Mouse (Mus musculus) embryo, embryonic 11.5 days (tissue): Measurements from ENCODE around the gene Gmeb1.
"Not testable (repeated sequence)": the region's sequence is repeated elsewhere in the genome, so short reads cannot be mapped to it uniquely, and the experiment has no call there.

Source experiments
- DNase-seq: peaks from one replicate; pipeline ENCODE4 v3.0.0-alpha.2; 2012; ENCODE audit warnings: low read depth, low spot score

Gene Gmeb1

DNA sequence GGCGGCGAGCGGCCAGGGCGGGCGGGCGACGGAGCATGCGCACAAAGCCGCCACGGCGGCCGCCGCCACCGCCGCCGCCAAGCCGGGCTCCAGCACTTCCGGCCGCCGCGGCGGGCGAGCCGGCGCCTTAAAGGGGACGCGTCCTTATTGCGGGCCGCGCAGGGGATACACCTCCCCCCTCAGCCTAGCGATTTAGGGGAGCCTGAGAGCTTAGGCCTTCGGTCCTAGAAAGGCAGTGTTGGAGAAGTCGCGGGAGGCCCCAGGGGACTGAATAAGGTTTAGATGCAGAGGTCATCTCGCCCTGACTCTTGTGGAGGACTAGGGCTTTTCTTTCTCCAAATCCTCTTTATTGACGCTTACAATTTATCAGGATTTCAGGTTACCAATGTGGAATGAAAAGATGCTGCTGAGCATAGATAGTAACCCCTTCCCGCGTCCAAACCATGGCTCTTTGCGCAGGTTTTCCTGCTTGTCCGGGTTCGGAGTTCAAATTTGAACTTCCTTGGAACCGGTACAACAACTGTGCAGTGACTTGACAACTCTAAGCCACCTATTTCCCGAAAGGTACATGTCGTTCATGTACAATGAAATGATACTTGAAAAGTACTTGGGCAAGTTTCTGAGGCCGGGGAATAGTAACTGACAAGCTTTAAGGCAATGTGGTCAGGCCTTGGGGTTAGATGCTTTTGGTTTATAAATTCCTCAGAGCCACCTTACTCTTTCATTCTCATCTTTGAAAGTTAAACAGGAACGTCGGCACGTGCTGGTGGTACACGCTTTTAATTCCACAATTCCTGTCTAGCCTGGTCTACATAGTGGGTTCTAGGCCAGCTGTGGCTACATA is at the start of gene Gmeb1:
Gmeb1 (minus strand) TSS at position 89 of the 844 bp plus-strand sequence.
- no peak for DNase-seq

DNA sequence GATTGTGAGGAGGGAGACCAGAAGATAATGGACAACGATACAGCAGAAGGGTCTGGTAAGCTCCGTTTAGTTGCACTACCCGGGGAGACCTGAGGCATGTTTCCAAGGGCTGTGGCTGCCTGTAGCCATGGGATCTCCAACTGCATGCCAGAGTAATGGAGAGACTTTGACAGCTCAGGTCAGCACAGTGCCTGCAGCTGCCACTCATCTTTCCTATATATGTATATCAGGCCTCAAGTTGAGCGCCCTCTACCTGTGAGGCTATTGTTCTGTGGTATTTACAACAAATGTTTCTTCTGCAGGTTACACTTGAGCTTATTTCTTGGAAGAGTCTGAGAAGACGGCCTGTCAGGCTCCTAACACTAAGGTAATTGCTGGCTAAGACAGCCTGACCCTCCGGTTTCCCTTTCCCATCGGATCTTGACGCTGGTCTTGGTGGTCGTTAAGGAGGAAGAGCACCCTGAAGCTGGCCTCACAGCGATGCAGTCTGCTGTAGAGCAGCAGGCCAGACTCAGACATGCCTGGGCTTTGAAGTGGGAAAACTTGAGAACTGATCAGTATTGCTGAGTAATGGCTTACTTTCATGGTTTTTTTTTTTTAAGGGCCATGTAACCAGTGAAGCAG is 48.6 kb upstream of the Gmeb1 start:
- DNase-seq = no peak

DNA sequence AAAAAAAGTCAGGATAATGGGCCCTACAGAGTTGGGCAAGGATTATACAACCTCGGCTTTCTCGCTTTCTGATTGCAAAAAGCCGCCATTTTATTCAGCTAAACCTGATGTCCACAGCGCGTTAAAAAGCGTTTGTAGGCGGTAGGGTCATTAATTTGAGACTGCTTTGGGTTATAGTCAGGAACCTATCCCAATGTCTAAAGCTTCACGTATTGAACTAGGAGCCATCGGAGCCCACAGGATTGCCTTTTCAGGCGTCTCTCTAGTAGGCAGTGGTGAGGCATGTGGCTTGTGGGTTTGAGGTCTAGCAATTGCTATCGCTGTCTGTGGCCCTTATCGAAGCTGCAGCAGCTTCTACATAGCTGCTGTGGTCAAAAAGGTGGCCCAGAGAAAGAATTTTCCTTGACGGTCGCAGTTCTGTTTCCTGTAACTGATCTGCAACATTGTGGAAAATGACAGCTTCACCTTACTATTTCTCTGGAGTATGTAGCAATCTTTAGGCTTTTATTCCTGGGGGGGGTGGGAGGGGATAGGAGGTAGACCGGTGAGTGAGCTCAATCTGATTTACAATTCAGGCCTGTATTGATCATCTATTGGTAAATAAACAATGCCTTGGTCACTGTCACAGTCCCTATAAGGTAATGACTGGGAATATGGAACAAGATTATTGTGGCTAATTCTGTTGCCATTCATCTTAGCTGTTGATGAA is 47.9 kb upstream of the Gmeb1 start:
- DNase-seq = no peak

DNA sequence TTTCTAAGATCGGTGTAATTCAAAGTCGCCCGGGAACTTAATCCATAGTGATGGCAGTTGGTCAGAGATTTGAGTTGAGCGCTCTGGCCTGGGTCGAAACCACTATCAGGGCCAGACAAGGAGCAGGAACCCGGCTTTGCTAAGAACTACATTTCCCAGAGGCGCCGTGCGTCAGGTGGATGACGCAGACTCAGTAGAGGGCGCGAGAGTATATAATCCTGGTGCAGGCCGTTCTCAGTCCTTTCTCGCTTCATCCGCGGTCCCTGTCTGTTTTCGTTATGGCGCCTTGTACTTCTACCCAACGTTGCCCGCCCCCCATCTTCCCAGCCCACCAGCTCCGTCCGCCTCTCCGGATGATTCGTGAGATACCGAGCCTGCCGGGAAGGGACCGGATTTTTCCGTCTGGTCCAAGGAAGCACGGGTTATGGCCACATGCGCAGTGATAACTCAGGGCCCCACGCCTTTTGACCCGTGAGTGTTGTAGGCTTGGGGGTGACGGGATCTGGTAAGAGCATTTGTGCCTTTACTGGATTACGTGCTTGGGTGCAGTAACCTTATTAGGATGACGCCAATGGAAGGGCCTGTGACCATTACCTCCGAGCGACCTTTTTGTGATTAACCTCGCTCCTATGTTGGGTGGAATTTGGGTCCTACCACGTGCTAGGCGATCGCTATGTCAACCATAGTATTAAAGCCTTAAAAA is 47.2 kb upstream of the Gmeb1 start:
- peak; percentile 84 for DNase-seq

DNA sequence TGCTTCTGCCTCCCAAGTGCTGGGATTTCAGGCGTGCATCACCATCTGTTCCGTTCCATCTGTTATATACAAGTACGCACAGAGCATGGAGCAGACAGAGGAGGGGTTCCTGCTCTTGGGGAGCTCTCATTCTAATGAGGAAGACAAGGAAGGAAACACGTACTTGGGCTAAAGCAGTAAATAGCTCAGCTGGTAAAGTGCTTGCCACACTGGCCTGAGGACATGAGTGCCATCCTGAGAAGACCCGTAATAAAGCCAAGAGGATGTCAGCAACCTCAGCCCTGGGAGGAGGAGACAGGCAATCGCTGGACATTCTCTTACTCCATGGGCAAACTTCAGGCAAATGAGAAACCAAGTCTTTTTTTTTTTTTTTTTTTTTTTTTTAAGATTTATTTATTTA is 44.6 kb upstream of the Gmeb1 start:
- no peak for DNase-seq

DNA sequence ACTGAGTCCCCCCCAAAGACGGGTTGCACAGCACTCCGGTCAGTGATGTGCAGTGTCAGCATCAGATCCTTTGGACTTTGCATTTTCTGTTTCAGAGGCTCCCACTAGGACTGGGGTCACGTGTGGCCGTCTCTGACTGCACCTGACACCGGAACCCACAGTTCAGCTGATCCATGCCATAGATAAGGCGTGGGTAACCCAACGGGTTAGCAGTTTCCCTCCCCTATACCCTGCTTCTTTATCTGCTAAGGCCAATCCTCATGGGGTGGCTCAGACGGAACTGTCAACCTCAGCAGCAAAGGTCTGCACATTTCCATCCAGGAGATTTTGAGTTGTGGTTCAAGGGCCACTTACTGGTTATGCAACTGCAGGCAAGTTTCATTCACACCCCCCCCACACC is 43.9 kb upstream of the Gmeb1 start:
- DNase-seq = no peak

DNA sequence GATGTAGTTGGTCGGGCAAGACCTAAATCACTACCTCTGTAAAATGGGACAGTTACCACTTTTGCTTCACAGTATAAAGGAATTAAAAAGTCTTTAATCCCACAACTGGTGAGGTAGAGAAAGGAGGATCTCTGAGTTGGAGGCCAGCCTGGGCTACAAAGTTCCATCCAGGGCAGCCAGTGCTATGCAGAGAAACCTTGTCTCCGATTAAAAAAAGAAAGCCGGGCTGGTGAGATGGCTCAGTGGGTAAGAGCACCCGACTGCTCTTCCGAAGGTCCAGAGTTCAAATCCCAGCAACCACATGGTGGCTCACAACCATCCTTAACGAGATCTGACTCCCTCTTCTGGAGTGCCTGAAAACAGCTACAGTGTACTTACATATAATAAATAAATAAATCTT is 42.1 kb upstream of the Gmeb1 start:
- not testable (repeated sequence) for DNase-seq

DNA sequence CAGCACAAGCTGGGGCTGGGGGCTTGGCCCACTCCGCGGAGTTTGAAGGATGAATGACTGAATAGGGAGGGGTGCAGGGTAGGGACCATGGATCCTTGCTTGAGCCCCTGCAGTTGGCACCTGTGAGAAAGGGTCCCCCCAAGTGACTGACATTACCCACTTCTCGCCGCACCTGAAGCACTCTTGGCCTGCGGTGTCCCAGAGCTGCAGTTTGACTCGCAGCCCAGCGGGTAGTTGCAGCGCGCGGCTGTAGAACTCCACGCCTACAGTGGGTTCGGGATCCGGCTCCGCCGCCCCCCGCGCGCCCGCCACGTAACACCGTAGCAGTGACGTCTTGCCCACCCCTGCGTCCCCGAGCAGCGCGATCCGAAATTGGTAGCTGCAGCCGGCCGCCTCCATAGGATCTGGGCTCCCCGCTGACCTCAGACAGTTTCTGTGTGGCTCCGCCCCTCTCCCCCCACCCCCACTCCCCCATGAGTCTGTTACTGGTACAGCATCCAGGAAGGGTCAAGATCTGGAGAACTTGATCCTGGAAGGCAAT is 41.6 kb upstream of the Gmeb1 start, which contains the start of gene Rab42:
Rab42 (minus strand) TSS at position 447 of the 541 bp plus-strand sequence.
- DNase-seq = no peak

DNA sequence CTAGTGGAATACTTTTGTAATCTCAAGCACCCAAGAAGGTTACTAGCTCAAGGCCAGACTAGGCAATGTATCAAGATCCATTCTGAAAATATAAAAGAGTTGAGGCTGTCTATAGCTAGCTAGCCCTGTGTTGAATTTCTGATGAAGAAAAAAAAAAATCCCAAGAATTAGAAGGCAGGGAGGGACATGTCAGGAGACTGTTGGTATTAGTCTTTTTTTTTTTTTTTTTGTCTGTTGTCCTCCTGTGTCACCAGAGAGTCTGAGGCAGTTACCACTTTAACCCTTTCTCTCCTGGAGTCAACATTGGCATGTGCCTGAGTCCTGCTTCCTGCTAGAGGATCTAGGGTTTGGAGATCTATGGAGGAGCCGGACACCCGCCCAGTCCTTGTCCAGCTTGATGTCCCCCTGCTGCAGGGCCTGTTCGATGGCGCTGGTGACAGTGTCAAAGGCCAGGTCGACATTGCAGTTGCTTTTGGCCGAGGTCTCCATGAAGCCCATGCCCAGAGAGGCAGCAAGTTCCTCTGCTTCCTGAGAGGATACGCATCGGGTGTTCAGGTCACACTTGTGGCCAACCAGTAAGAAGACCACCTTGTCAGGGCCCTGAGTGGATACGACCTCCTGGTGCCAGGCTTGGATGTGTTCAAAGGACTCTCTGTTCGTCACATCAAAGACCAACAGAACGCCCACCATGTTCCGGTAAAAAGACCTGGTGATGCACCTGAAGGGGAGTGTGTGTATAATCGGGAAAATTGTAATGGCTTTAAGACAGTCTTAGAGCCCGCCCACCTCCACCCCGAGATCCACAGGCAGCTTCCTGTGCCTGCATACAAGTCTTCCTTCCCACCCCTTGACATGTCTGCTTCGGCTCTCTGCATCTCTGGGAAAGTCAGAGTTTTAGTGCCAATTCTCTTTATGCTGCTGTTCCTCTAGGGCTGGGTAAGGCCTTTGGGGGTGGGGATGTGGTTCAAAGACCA is 40.9 kb upstream of the Gmeb1 start:
- DNase-seq = no peak

DNA sequence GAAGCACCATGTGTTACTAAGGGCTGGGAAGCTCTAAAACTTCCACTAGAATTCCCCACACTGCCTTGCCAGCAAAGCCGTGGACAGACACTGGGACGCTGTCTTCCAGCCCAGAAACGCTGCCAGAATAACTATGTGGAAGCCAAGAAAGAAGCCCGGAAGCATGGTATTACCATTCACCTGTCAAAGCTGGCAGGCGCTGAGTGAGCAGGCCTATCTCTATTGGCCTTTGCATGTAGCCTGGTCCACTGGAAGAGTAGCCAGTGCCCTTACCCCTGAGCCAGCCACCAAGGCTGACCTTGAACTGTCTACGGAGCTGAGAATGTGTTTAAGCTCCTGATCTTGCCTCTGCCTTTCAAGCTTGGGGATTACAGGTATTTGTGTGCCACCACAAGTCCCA is 40.1 kb upstream of the Gmeb1 start:
- no peak for DNase-seq

DNA sequence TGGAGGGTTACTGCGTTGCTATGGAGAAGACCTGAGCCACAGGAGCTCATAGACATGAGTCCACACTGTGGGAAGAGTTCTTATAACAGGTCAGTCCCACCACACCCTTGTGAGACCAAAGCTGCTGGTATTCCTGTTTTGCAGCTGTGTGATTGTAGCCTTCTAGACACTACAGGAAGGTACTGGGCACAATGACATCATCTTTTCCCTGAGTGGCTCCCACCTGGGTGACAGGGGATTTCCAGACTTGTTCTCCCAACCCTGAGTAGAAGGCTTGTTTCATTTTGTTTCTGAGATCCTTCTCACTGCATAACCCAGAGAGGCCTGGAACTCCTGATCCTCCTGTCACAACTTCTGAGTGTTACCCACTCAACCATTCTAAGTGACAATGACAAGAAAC is 38.4 kb upstream of the Gmeb1 start:
- no peak for DNase-seq

DNA sequence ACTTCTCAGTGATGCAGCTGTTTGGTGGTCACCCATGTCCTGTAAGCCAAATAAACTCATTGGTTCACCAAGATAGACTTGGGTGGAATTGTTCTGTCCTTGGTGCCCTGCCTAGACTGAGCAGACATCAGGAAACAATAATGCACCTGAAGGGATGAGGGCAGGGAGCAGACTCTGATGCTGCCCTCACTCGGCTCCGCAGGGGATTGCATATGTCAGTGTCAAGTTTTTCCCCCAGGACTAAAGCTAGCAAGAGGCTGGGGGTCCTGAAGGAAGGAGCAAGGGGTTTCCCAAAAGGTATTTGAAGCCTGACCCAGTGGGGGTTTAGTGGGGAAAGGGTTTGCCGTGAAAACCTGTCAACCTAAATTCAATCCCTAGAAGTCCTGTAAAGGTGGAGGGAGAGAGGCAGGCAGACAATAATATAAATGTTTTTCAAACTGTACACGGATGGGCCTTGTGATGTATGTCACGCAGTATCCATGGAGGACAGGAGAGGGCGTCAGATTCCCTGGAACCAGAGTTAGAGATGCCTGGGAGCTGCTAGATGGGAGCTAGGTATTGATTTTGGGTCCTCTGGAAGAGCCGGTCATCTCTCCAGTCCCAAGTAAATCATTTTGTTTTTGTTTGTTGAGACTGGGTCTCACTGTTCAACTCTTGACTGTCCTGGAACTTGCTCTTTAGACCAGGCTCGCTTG is 34.4 kb upstream of the Gmeb1 start:
- no peak for DNase-seq

DNA sequence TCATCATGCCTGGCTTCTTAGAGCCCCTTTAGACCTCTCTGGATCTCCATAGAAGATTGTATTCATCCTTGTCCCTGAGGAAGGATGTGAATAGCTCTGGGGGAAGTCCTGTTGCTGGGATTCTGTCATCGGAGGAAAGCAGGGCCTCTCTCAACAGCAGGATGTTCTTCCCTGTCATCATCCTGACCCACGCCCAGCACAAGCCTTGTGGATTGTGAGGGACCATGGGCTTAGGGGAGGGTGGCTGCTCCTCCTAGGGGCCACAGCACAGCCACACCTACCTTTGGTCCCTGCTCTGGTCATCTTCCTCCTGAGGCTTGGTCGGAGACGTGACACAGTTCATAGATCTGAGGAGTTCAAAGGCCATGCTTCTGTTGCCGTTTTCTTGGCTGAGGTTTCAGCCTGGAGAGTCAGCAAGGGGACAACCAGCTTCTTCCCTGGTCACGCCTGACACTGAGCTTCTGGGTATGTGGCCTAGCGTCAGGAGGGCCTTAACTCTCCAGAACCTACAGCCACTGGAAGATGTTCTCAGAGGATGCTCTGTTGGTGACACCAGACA is 32.4 kb upstream of the Gmeb1 start:
- DNase-seq = no peak

DNA sequence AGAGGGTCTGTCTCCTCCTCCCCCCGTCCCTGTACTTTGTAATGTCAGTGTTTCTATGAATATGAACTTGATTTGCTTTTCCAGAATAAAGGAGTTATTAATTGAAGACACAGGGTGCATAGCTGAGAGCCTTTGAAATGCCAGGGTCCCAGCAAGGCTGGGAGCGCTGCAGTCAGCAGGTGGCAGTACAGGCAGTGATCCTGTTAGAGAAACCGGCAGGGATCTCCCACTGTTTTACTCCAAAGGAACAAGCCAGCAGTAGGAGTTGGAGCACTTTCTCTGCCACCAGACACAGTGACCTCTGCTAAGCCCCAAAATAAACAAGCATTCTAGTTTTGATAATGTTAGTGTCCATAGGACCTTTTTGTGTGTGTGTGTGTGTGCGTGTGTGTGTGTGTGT is 31.6 kb upstream of the Gmeb1 start:
- DNase-seq = no peak

DNA sequence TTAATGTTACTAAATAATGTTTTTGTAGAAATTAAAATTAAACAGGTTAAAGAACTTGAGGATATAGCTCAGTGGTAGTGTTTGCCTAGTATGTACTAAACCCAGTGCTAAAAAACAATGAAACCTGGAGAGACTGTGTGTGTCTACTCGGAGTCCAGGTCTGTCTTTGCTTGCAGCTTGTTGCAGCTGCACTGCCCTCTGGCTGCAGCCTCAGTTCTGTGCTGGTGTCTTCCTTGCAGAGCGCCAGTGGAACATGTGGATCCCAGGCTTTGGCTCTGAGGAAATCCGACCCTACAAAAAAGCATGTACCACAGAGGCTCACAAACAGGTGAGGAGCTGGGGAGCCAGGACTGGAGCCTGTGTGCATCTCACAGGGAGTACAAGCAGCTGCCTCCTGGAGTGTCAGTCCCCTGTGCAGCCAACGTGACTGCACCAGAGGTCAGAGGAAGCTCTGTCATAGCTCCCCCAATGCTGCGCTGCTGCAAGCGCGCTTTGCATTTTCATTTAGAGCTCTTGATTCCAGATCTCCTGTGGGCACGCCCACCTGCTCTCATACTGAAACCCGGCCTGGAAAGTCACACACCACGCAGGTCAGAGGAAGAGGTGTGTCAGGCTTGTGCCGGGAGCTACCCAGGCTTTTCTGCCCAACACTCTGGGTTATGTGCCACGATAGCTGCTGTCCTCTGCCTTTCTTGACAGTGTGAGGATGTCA is 30.4 kb upstream of the Gmeb1 start:
- no peak for DNase-seq

DNA sequence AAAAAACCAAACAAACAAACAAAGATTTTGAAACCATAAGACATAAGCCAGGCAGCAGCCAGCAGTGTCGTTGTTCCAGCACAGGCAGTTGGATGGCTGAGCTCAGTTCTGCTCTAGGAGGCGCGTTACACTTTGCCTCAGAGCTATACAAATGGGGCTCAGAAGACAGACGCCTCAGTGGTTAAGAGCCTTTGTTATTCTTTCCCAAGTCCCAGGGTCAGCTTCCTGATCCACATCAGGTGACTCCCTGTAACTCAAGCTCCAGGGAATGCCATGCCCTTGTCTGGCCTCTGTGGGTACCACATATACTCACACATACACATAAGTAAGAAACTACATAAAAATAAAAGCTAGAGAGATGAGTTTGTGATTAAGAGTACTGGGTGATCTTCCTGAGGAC is 29.7 kb upstream of the Gmeb1 start:
- DNase-seq = no peak

DNA sequence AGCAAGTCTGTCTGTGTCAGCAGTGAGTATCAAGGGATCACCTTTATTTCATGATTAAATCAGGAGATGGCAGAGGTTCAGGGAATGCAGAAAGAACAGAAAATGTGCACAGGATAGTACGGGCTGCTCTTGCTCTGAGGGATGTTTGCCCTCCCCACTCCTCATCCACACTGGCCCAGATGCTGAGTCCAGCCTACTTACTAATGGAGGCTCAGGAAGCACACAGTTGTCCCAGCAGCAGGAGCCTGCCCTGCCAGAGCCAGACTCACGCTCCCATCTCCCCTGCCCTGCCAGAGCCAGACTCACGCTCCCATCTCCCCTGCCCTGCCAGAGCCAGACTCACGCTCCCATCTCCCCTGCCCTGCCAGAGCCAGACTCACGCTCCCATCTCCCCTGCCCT is 27.4 kb upstream of the Gmeb1 start:
- DNase-seq = not testable (repeated sequence)

DNA sequence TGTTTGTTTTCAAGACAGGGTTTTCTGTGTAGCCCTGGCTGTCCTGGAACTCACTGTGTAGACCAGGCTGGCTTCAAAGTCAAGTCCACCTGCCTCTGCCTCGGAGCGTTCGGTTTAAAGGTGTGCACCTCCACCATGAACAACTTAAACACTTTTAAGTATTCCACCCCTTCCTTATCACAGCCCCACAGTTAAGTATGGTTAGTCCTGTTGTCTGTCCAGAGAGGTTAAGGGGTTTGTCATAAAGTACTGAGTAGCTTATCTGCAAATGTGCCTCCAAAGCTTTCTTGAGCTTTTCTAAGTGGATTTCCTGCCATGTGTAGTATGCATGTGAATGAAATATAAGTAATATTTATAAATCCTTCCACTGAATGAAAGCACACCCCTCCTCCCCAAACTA is 14.5 kb upstream of the Gmeb1 start:
- DNase-seq = no peak
